Mouse (Mus musculus) spleen, adult 18-20 months (tissue): ENCODE results near the gene Gatc.
"Not testable (repeated sequence)": the region's sequence is repeated elsewhere in the genome, so short reads cannot be mapped to it uniquely, and the experiment has no call there.

Experiments
- DNase-seq, 2 experiments: peaks; one replicate each; pipeline ENCODE4 v3.0.0; 2022; ENCODE audit warnings: mixed read lengths in 2 of 2

Gene Gatc

GRCm38 (mm10) chr5:115327610-115328548 lies 13.1 kb downstream of the Gatc start:
- peak; percentile 40 to 48 for DNase-seq

GRCm38 (mm10) chr5:115326875-115327609 lies 13.9 kb downstream of the Gatc start, which contains the start of gene Srsf9:
Gene Srsf9, plus strand, starts transcription at chr5:115327177.
- peak; percentile 94 to 97 for DNase-seq

- DNase-seq = no peak
Observed at GRCm38 (mm10) chr5:115326256-115326831, 14.6 kb downstream of the Gatc start.

- DNase-seq = peak; percentile 13 to 19
Observed at GRCm38 (mm10) chr5:115319004-115319940, 21.7 kb downstream of the Gatc start.

GRCm38 (mm10) chr5:115317645-115318328 lies 23.2 kb downstream of the Gatc start:
- DNase-seq = no peak

- DNase-seq = no peak
Observed at GRCm38 (mm10) chr5:115316968-115317644, 23.9 kb downstream of the Gatc start.

- DNase-seq = no peak
Observed at GRCm38 (mm10) chr5:115313668-115313943, 27.4 kb downstream of the Gatc start.

GRCm38 (mm10) chr5:115312816-115313667 lies 27.9 kb downstream of the Gatc start:
- no peak for DNase-seq

- no peak for DNase-seq
Observed at GRCm38 (mm10) chr5:115312354-115312753, 28.6 kb downstream of the Gatc start.

- not testable (repeated sequence) for DNase-seq
Observed at GRCm38 (mm10) chr5:115302190-115302589, 38.8 kb downstream of the Gatc start.

- peak in 1 of 2 experiments; percentile 10 for DNase-seq
Observed at GRCm38 (mm10) chr5:115301615-115302014, 39.4 kb downstream of the Gatc start.

- peak; percentile 98 to 99 for DNase-seq
Observed at GRCm38 (mm10) chr5:115300792-115301614, 40.0 kb downstream of the Gatc start, which contains the start of gene Dynll1. Gene Dynll1, minus strand, starts transcription at chr5:115300999.

GRCm38 (mm10) chr5:115300035-115300744 lies 40.8 kb downstream of the Gatc start:
- DNase-seq = no peak

GRCm38 (mm10) chr5:115296347-115296746 lies 44.6 kb downstream of the Gatc start:
- DNase-seq = no peak

- no peak for DNase-seq
Observed at GRCm38 (mm10) chr5:115294173-115294572, 46.8 kb downstream of the Gatc start.

- no peak for DNase-seq
Observed at GRCm38 (mm10) chr5:115284735-115285134, 56.2 kb downstream of the Gatc start.
